Mouse (Mus musculus) erythroblast, embryonic 14.5 days (primary cell): Measurements from ENCODE around the gene Usp49. TPM values are rescaled to one million over a fixed set of nuclear protein-coding genes. Genes with fewer than 3 reads are reported as not detected.
"Not testable (repeated sequence)": the region's sequence is repeated elsewhere in the genome, so short reads cannot be mapped to it uniquely, and the experiment has no call there.

Experiments used
- H3K27me3 ChIP-seq: 2 replicates; pipeline ENCODE4 v1.6.1; 2012; ENCODE audit warnings: inconsistent platforms; ENCODE audit not compliant: control insufficient read depth
- H3K36me3 ChIP-seq: 2 replicates; pipeline ENCODE4 v1.6.1; 2012; ENCODE audit warnings: mild to moderate bottlenecking, inconsistent platforms; ENCODE audit not compliant: control insufficient read depth
- H3K4me1 ChIP-seq: 2 replicates; pipeline ENCODE4 v1.6.1; 2012; ENCODE audit warnings: inconsistent platforms; ENCODE audit not compliant: control insufficient read depth
- H3K4me3 ChIP-seq: replicated peaks from 2 replicates; pipeline ENCODE3; 2012; ENCODE audit warnings: moderate library complexity, mild to moderate bottlenecking, inconsistent platforms
- H3K9me3 ChIP-seq: 2 replicates; pipeline ENCODE4 v1.6.1; 2012; ENCODE audit warnings: low read length, inconsistent platforms, mixed read lengths; ENCODE audit not compliant: control insufficient read depth
- GATA1 ChIP-seq: IDR thresholded peaks from 2 replicates; pipeline ENCODE4 v1.6.1; 2012; ENCODE audit warnings: low read length, inconsistent platforms, mixed read lengths
- TAL1 ChIP-seq: IDR thresholded peaks from 3 replicates; pipeline ENCODE4 v1.6.1; 2012; ENCODE audit warnings: low read length, inconsistent platforms, mixed read lengths
- polyA plus RNA-seq: library from polyadenylated mRNA; stranded (reverse); fragments of >175 nt; gene quantifications from 2 replicates; pipeline ENCODE4 v1.2.3, GENCODE M21; 2012

The Usp49 gene
- polyA plus RNA-seq, 1 experiment = 2.4 TPM

GRCm38 (mm10) chr17:47618556-47619311 is 11.8 kb upstream of the Usp49 start:
- Histone ChIP-seq H3K4me1 (peaks cover 62% of the 10 kb centered on the region), H3K27me3 (no peaks in the 10 kb centered on the region), H3K4me3 (no peak overlapping the region), H3K36me3 (peaks cover 96% of the 10 kb centered on the region), H3K9me3 (peaks cover 1% of the 10 kb centered on the region; the same call in 1 of the 2 replicates)
- no peak for TF ChIP-seq TAL1
- no peak for TF ChIP-seq GATA1

- Histone ChIP-seq H3K9me3 (peaks cover 11% of the 10 kb centered on the region), H3K36me3 (peaks cover 95% of the 10 kb centered on the region), H3K4me1 (peaks cover 30% of the 10 kb centered on the region), H3K4me3 (no peak overlapping the region), H3K27me3 (no peaks in the 10 kb centered on the region)
- TF ChIP-seq TAL1 (no peak), GATA1 (no peak)
These were observed 7.5 kb upstream of the Usp49 start for GRCm38 (mm10) chr17:47622912-47623554.

GRCm38 (mm10) chr17:47624572-47624971 is 5.9 kb upstream of the Usp49 start:
- not testable (repeated sequence) for H3K4me3 ChIP-seq, H3K27me3 ChIP-seq
- Histone ChIP-seq H3K4me1 (peaks cover 26% of the 10 kb centered on the region), H3K9me3 (peaks cover 11% of the 10 kb centered on the region), H3K36me3 (peaks cover 82% of the 10 kb centered on the region)

- H3K9me3 ChIP-seq = peaks cover 11% of the 10 kb centered on the region
- H3K4me1 ChIP-seq = peaks cover 25% of the 10 kb centered on the region
- no peak for TF ChIP-seq TAL1
- peaks cover 77% of the 10 kb centered on the region for H3K36me3 ChIP-seq
- no peak overlapping the region for H3K4me3 ChIP-seq
- no peaks in the 10 kb centered on the region for H3K27me3 ChIP-seq
These were observed 5.4 kb upstream of the Usp49 start for GRCm38 (mm10) chr17:47625088-47625487.

GRCm38 (mm10) chr17:47626031-47626430 is 4.5 kb upstream of the Usp49 start:
- no peak for TF ChIP-seq TAL1
- TF ChIP-seq GATA1 = no peak
- H3K9me3 ChIP-seq = peaks cover 11% of the 10 kb centered on the region
- H3K4me3 ChIP-seq = no peak overlapping the region
- H3K4me1 ChIP-seq = peaks cover 32% of the 10 kb centered on the region
- H3K27me3 ChIP-seq = no peaks in the 10 kb centered on the region
- H3K36me3 ChIP-seq = peaks cover 68% of the 10 kb centered on the region

GRCm38 (mm10) chr17:47627791-47628190 is 2.7 kb upstream of the Usp49 start:
- Histone ChIP-seq H3K27me3 (no peaks in the 10 kb centered on the region), H3K36me3 (peaks cover 57% of the 10 kb centered on the region), H3K4me1 (peaks cover 49% of the 10 kb centered on the region), H3K4me3 (peak overlapping the region; percentile 87), H3K9me3 (peaks cover 11% of the 10 kb centered on the region)
- TF ChIP-seq GATA1 (no peak), TAL1 (no peak)

GRCm38 (mm10) chr17:47628851-47629676 is 1.4 kb upstream of the Usp49 start:
- Histone ChIP-seq H3K36me3 (peaks cover 56% of the 10 kb centered on the region), H3K4me3 (peak overlapping the region; percentile 87), H3K4me1 (peaks cover 56% of the 10 kb centered on the region), H3K27me3 (no peaks in the 10 kb centered on the region), H3K9me3 (peaks cover 6% of the 10 kb centered on the region)
- no peak for TF ChIP-seq GATA1

- H3K27me3 ChIP-seq = no peaks in the 10 kb centered on the region
- peaks cover 55% of the 10 kb centered on the region for H3K36me3 ChIP-seq
- H3K4me1 ChIP-seq = peaks cover 60% of the 10 kb centered on the region
- peaks cover 4% of the 10 kb centered on the region for H3K9me3 ChIP-seq
- TF ChIP-seq GATA1 = no peak
- no peak for TF ChIP-seq TAL1
- H3K4me3 ChIP-seq = peak overlapping the region; percentile 87
These were observed 493 bp upstream of the Usp49 start for GRCm38 (mm10) chr17:47629717-47630677.
